Mouse (Mus musculus) forebrain, embryonic 14.5 days (tissue): ENCODE measurements around the gene B430306N03Rik. TPM values are rescaled to one million over a fixed set of nuclear protein-coding genes. Genes with fewer than 3 reads are reported as not detected.

Experiments used
- ATAC-seq: fragments of 200-750 bp; cut with Nextera tagmentation; 2 replicates; pipeline ENCODE4 v1.8.0; 2017; ENCODE audit warnings: mild to moderate bottlenecking, moderate library complexity
- DNase-seq: peaks from one replicate; pipeline ENCODE4 v3.0.0-alpha.2; 2015; ENCODE audit warnings: low spot score
- H3K27ac ChIP-seq: fragments of 300-500 bp; sonication (generic); 2 replicates; pipeline ENCODE4 v1.5.1; 2014; ENCODE audit warnings: low read depth, mild to moderate bottlenecking, control low read depth, low read length, moderate library complexity
- H3K27me3 ChIP-seq: fragments of 300-500 bp; sonication (generic); replicated peaks from 2 replicates; pipeline ENCODE4 v1.6.1; 2014; ENCODE audit warnings: low read length, control low read depth, mixed read lengths; ENCODE audit not compliant: control insufficient read depth, insufficient read depth
- H3K36me3 ChIP-seq: fragments of 300-500 bp; sonication (generic); 2 replicates; pipeline ENCODE4 v1.6.1; 2014; ENCODE audit warnings: low read length, control low read depth; ENCODE audit not compliant: control insufficient read depth, insufficient read depth
- H3K4me1 ChIP-seq: fragments of 300-500 bp; sonication (generic); 2 replicates; pipeline ENCODE4 v1.6.1; 2014; ENCODE audit warnings: antibody characterized with exemption, low read length, control low read depth; ENCODE audit not compliant: control insufficient read depth, insufficient read depth
- H3K4me2 ChIP-seq: fragments of 300-500 bp; sonication (generic); 2 replicates; pipeline ENCODE4 v1.6.1; 2014; ENCODE audit warnings: mild to moderate bottlenecking, control low read depth, low read length
- H3K4me3 ChIP-seq: fragments of 300-500 bp; sonication (generic); 2 replicates; pipeline ENCODE4 v1.5.1; 2014; ENCODE audit warnings: low read depth, low read length, control low read depth
- H3K9ac ChIP-seq: fragments of 300-500 bp; sonication (generic); 2 replicates; pipeline ENCODE4 v1.6.1; 2014; ENCODE audit warnings: mild to moderate bottlenecking, low read length, control low read depth, moderate library complexity
- H3K9me3 ChIP-seq: fragments of 300-500 bp; sonication (generic); replicated peaks from 2 replicates; pipeline ENCODE4 v1.6.1; 2016; ENCODE audit warnings: low read length, control low read depth, mixed read lengths; ENCODE audit not compliant: control insufficient read depth
- WGBS: fragments of 180-500 bp; shearing (Covaris S2); extraction: QIAGEN DNeasy Blood & Tissue Kit; methylation state at CpG from one replicate; pipeline ENCODE4 v1.1.7; 2014; 5-methylcytosine and 5-hydroxymethylcytosine counted together
- polyA plus RNA-seq: library from polyadenylated mRNA; unstranded; fragments of >200 nt; fragmentation: Nextera tagmentation; extraction: Ambion mirVana; gene quantifications from 2 replicates; pipeline ENCODE4 v1.2.1, GENCODE M21; 2014

Gene B430306N03Rik
- polyA plus RNA-seq, 1 experiment from 2014 or later = not detected

DNA sequence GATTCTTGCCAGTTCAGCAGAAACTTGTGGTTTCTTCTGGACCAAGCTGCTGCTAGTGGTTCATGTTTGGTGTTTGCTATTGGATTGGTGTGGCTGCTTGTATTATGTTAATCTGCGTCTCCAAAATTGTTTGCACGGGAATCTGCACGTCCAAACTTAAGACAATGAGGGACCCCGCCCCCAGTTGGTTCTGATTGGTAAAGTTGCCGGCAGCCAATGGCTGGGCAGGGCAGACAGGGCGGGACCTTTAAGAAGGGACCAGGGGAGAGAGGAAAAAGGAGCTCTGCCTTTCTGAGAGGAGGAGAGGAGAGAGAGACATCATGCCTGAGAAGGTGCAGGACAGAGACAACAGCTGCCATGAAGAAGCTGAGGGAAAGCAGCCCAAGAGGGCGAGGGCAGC lies 40.2 kb upstream of the B430306N03Rik start:
- no peaks in the 10 kb centered on the region for H3K36me3 ChIP-seq
- H3K9me3 ChIP-seq = no peaks in the 10 kb centered on the region
- no peaks in the 10 kb centered on the region for H3K27me3 ChIP-seq
- ATAC-seq = no peak
- H3K9ac ChIP-seq = no peak overlapping the region
- no peak overlapping the region for H3K4me2 ChIP-seq
- DNase-seq = no peak
- no peaks in the 10 kb centered on the region for H3K4me1 ChIP-seq
- no peak overlapping the region for H3K4me3 ChIP-seq
- 53% methylated on average over 7 of the region's 7 CpGs for WGBS
- H3K27ac ChIP-seq = no peak overlapping the region

DNA sequence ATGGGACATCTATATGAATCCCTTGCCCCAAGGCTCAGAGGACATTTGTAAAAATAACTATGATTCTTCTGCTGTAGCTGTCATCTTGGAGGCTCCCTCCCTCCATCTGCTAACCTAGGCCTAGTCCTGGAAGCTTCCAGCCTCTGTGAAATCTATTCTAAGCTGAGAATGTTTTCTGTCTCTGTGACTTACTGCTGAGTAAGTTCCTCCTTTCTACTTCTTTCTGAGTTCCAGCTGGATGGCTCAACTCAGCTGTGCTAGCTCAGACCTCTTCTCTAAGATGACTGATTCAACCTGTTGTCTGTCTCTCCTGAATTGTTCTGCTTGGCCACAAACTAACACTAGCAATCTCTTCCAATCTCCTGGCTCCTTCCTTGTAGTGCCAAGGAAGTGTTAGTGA lies 37.6 kb upstream of the B430306N03Rik start:
- H3K27ac ChIP-seq = no peak overlapping the region
- H3K27me3 ChIP-seq = no peaks in the 10 kb centered on the region
- no peaks in the 10 kb centered on the region for H3K9me3 ChIP-seq
- peaks cover 6% of the 10 kb centered on the region for H3K4me1 ChIP-seq
- DNase-seq (no peak), ATAC-seq (no peak)
- H3K36me3 ChIP-seq = no peaks in the 10 kb centered on the region
- H3K4me3 ChIP-seq = no peak overlapping the region
- H3K4me2 ChIP-seq = no peak overlapping the region
- H3K9ac ChIP-seq = no peak overlapping the region

DNA sequence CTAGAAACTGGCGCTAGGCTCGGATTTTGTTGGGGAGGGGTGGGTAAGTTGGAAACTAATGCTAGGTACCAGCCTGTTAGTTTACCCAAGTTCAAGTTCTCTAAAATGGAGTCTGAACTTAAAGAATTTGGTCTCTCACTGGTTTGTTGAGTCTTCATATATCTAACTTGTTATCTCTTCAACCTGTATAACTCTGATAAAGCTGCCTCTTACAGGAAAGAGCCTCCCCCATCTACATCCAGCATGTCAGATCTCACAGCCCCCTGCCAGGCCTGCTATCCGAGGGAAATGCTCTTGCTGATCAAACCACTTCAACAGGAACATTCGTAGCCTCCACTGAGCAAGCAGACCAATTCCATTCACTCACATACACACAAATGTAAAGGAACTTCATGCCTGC lies 36.9 kb upstream of the B430306N03Rik start:
- H3K27ac ChIP-seq = no peak overlapping the region
- DNase-seq (no peak), ATAC-seq (no peak)
- H3K9me3 ChIP-seq = no peaks in the 10 kb centered on the region
- H3K4me2 ChIP-seq = no peak overlapping the region
- peaks cover 6% of the 10 kb centered on the region for H3K4me1 ChIP-seq
- 90% methylated on average over 4 of the region's 4 CpGs for WGBS
- H3K4me3 ChIP-seq = no peak overlapping the region
- H3K36me3 ChIP-seq = no peaks in the 10 kb centered on the region
- no peaks in the 10 kb centered on the region for H3K27me3 ChIP-seq
- H3K9ac ChIP-seq = no peak overlapping the region

DNA sequence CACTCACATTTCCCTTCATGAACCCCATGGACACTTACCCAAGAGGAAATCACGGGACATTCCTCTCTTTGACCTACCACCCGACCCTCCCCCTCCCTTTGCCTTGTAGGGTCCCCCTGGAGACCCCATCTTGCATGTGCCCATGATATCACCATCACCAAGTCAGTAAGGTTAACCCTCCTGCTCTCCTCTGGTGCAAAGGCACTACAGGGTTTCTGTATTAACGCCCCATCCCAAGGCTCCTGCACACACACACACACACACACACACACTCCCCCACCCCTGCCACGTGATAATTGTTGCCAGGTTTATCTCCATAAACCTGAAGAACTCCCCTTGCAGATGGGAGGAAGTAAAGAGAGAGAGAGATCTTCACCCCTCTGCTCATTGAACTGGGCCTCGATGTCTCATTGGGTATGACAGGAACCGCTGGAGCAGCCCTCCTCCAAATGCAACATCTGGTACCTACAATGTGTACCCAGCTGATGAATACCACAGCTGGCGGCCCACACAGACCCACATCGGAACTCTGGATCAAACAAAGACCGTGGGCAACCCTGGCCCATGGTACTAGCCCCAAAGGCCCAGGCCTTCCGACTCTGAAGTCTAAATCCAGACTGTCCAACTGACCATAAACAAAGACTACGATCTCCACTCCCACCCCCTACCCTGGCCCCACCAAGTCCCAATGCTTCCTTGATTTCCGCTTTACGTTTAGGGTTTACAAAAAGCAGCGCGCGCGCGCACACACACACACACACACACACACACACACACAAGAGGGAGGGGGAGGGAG lies 34.8 kb upstream of the B430306N03Rik start:
- DNase-seq (no peak), ATAC-seq (peak; percentile 74)
- Histone ChIP-seq H3K4me1 (peaks cover 6% of the 10 kb centered on the region), H3K4me2 (peak overlapping the region; percentile 53), H3K9ac (peak overlapping the region; percentile 56), H3K36me3 (no peaks in the 10 kb centered on the region), H3K4me3 (peak overlapping the region; percentile 28), H3K27me3 (no peaks in the 10 kb centered on the region), H3K9me3 (no peaks in the 10 kb centered on the region), H3K27ac (no peak overlapping the region)
- 21% methylated on average over 18 of the region's 18 CpGs for WGBS

DNA sequence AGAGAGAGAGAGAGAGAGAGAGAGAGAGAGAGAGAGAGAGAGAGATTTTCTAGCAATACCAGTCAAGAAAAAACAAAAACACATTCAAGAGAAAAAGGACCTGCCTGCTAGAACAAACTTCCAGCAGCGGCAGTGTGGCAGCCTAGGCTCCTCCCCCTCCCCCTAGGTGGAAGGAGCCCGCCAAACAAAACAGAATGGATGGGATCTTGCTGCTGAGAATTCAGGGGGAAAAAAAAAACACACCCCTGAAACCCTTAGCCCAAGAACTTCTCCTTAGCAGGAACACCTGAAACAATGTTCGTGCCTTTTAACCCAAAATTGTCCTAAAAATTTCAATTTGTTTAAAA lies 34.2 kb upstream of the B430306N03Rik start:
- ATAC-seq = peak; percentile 76
- H3K36me3 ChIP-seq = no peaks in the 10 kb centered on the region
- no peak overlapping the region for H3K27ac ChIP-seq
- peak overlapping the region; percentile 53 for H3K4me2 ChIP-seq
- H3K27me3 ChIP-seq = no peaks in the 10 kb centered on the region
- no peaks in the 10 kb centered on the region for H3K9me3 ChIP-seq
- H3K4me3 ChIP-seq = peak overlapping the region; percentile 28
- peak; percentile 78 for DNase-seq
- H3K9ac ChIP-seq = peak overlapping the region; percentile 56
- peaks cover 6% of the 10 kb centered on the region for H3K4me1 ChIP-seq
- WGBS = 4% methylated on average over 3 of the region's 3 CpGs

DNA sequence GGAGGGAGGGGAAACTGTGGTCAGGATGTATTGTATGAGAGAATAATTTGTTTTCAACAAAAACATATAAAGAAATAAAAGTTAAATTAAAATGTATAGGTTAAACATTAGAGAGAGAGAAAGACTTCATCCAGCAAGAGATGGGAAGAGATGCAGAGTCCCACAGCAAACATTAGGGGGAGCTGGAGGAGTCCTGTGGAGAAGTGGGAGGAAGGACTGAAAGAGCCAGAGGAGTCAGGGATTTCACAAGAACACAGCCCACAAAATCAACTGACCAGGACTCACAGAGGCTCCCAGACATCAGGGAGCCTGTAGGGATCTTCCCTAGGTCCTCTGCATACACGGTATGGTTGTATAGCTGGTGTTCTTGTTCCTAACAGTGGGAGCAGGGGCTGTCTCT lies 29.2 kb upstream of the B430306N03Rik start:
- ATAC-seq = no peak
- no peak overlapping the region for H3K4me2 ChIP-seq
- H3K9ac ChIP-seq = no peak overlapping the region
- no peaks in the 10 kb centered on the region for H3K4me1 ChIP-seq
- H3K9me3 ChIP-seq = no peaks in the 10 kb centered on the region; the same call in 1 of the 2 replicates
- no peak overlapping the region for H3K4me3 ChIP-seq
- H3K27ac ChIP-seq = no peak overlapping the region
- no peaks in the 10 kb centered on the region for H3K27me3 ChIP-seq
- no peaks in the 10 kb centered on the region for H3K36me3 ChIP-seq
- DNase-seq = no peak
- WGBS = 62% methylated on average over 1 of the region's 1 CpGs

DNA sequence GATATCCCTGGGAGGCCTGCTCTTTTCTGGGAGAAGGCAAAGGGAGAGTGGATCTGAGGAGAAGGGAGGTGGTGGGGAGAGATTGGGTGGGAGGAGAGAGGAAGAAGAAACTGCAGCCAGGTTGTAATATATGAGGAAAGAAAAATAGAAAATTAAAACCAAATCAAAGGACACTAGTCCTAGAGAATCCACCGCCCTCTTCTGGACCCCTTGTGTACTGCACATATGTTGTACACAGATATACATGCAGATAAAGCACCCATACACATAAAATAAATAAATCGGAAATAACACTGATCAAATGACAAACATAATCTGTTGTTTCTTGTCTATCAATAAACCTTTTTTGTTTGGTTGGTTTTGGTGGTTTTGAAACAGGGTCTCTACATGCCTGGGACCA lies 28.7 kb upstream of the B430306N03Rik start:
- no peak overlapping the region for H3K27ac ChIP-seq

DNA sequence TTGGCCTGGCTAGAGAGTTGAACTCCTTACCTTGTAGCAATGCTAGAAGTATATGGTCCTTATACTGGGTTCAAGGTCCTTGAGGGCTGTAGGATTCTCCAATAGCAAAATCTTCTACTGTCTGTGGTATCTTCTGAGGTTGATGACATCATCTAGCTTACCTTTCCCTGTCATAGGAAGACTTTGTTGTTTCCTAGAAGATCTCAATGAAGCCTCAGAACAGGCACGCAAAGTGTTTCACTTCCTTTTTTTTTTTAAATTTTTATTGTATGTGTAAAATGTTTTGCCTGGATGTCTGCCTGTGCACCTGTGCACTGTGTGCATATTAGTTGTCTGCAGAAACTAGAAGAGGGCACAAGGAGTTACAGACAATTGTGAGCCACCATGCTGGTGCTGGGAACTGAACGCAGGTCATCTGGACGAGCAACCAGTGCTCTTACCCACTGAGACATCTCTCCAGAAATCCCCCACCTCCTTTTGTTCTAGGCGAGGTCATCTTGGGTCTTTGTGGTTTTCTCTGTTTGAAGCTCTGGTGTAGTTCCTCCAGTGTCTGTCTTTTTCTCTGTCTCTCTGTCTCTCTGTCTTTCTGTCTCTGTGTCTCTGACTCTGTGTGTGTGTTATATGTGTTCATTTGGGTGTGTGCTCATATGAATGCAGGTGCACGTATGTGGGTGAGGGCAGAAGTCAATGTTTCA lies 22.3 kb upstream of the B430306N03Rik start:
- no peak overlapping the region for H3K9ac ChIP-seq
- ATAC-seq (no peak), DNase-seq (no peak)
- H3K4me2 ChIP-seq = no peak overlapping the region
- no peaks in the 10 kb centered on the region; the same call in 1 of the 2 replicates for H3K9me3 ChIP-seq
- no peak overlapping the region for H3K4me3 ChIP-seq
- H3K4me1 ChIP-seq = no peaks in the 10 kb centered on the region
- H3K27ac ChIP-seq = no peak overlapping the region
- 82% methylated on average over 5 of the region's 5 CpGs for WGBS
- H3K27me3 ChIP-seq = no peaks in the 10 kb centered on the region
- no peaks in the 10 kb centered on the region for H3K36me3 ChIP-seq

More for the DNA sequence above, 28.7 kb upstream of the B430306N03Rik start:
- H3K36me3 ChIP-seq = no peaks in the 10 kb centered on the region
- DNase-seq = no peak
- H3K4me2 ChIP-seq = no peak overlapping the region
- no peaks in the 10 kb centered on the region for H3K27me3 ChIP-seq
- H3K9me3 ChIP-seq = no peaks in the 10 kb centered on the region; the same call in 1 of the 2 replicates
- H3K4me3 ChIP-seq = no peak overlapping the region
- no peaks in the 10 kb centered on the region for H3K4me1 ChIP-seq
- no peak for ATAC-seq
- 65% methylated on average over 2 of the region's 2 CpGs for WGBS
- no peak overlapping the region for H3K9ac ChIP-seq

DNA sequence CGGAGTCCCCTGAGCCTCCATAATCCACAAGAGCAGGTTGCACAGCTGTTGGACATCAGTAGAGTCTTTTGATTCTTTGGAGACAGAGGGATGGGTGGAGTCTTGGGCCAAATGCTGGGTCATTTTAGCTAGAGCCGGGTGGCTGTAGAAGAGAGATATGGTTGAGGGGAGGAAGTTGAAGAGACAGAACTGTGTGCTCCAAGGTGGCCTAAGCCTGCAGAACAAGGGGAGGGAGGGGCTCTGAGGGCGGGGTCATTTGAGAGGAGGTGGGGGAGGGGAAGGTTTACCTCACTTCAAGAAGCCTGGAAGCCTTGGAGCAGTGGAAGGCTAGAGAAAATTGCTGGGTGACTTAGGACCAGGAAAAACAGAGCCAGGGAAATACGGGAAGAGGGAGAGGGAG lies 16.7 kb upstream of the B430306N03Rik start, which contains the start of gene Treml2:
Treml2 (plus strand) TSS at position 296 of the 400 bp plus-strand sequence.
- Histone ChIP-seq H3K27ac (no peak within 1 kb of the TSS), H3K4me1 (no peaks in the 10 kb centered on the region), H3K27me3 (no peaks in the 10 kb centered on the region), H3K4me2 (no peak within 1 kb of the TSS), H3K9ac (no peak within 1 kb of the TSS), H3K4me3 (no peak within 1 kb of the TSS), H3K9me3 (no peaks in the 10 kb centered on the region), H3K36me3 (no peaks in the 10 kb centered on the region)
- ATAC-seq (no peak), DNase-seq (no peak)
- WGBS = 37% methylated on average over 3 of the region's 4 CpGs
